In the genomic region with DNA sequence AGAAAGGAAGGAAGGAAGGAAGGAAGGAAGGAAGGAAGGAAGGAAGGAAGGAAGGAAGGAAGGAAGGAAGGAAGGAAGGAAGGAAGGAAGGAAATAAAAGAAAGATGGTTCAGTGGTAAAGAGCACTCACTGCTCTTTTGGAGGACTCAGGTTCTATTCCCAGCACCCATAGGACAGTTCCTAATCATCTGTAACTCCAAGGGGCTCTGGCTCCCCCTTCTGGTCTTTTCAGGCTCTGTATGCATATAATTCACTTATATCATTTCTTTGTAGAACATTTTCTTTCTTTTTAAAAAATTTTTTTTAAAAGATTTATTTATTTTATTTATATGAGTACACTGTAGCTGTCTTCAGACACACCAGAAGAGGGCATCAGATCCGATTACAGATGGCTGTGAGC, we compare ENCODE assay signal across 8 mouse cellular contexts. TPM values are rescaled to one million over a fixed set of nuclear protein-coding genes. Genes with fewer than 3 reads are reported as not detected.
DNase-seq lines count a peak whose midpoint lies in the region; ATAC-seq and TF ChIP-seq lines count a peak whose summit lies in the region.
"Not testable (repeated sequence)": the region's sequence is repeated elsewhere in the genome, so short reads cannot be mapped to it uniquely, and the experiment has no call there.

No protein-coding gene starts in this region.

- peak; percentile 26 for TF ChIP-seq CTCF in E14TG2a.4 (conservative IDR thresholded peaks at IDR 0.05; ENCODE audit: low read length)
- TF ChIP-seq CTCF in heart, adult 2 months (IDR thresholded peaks at IDR 0.05): peak; percentile 37
- TF ChIP-seq CTCF in kidney, adult 2 months (conservative IDR thresholded peaks at IDR 0.05; ENCODE audit: insufficient read depth, insufficient read length, low read depth, low read length): 0 out of 2 replicates have a peak, but pooled peaks have one; percentile 1
- TF ChIP-seq CTCF in liver, embryonic 14.5 days (IDR thresholded peaks at IDR 0.05; ENCODE audit: low read depth): peak; percentile 28; the same call in 1 of the 2 replicates
- peak; percentile 40 for TF ChIP-seq CTCF in stomach, postnatal 0 days (IDR thresholded peaks at IDR 0.05; ENCODE audit: low read depth)

- TF ChIP-seq POLR2A in heart, adult 2 months (IDR thresholded peaks at IDR 0.05; ENCODE audit: insufficient read depth, low read depth, low read length); kidney, adult 2 months (IDR thresholded peaks at IDR 0.05; ENCODE audit: low read depth, low read length): not testable (repeated sequence)

- intact Hi-C loops in heart, adult 2 months (cut with DNase I): not testable (repeated sequence)

- H3K36me3 ChIP-seq in E14TG2a.4 (ENCODE audit: insufficient read depth, low read length); heart, adult 2 months (ENCODE audit: control insufficient read depth, insufficient read depth, low read length); kidney, adult 2 months (ENCODE audit: control insufficient read depth, insufficient read depth, low read length); liver, embryonic 14.5 days (replicated peaks; ENCODE audit: control insufficient read depth, insufficient read depth, low read depth); stomach, postnatal 0 days (ENCODE audit: control insufficient read depth, insufficient read depth, low read length): not testable (repeated sequence)

- TF ChIP-seq EP300 in heart, adult 2 months (IDR thresholded peaks at IDR 0.05; ENCODE audit: insufficient read depth, low read depth, low read length); liver, embryonic 14.5 days (IDR thresholded peaks at IDR 0.05; ENCODE audit: low read depth); stomach, postnatal 0 days (optimal IDR thresholded peaks at IDR 0.05): not testable (repeated sequence)

- DNase-seq in B cell, adult 2 months: peak; percentile 35 to 50
- peak; percentile 59 for DNase-seq in R1 (ENCODE audit: low read depth, low spot score)
- not testable (repeated sequence) for DNase-seq in heart, adult 2 months; kidney, adult 2 months; liver, embryonic 14.5 days (ENCODE audit: low read depth in 3 of 3, low spot score in 3 of 3); stomach, postnatal 0 days (ENCODE audit: low spot score)
- peak; percentile 31 for DNase-seq in lung, postnatal 36 days

- 61% methylated on average over 1 of the region's 1 CpGs for WGBS in heart, adult 2 months
- WGBS in kidney, adult 2 months: 95% methylated on average over 1 of the region's 1 CpGs
- whole genome bisulfite sequencing in liver, embryonic 14.5 days (ENCODE audit: insufficient replicate concordance): 42% methylated on average over 1 of the region's 1 CpGs
- 95% methylated on average over 1 of the region's 1 CpGs for WGBS in stomach, postnatal 0 days

- not testable (repeated sequence) for H3K27ac ChIP-seq in heart, adult 2 months; kidney, adult 2 months (ENCODE audit: insufficient read depth, low read depth, low read length); liver, embryonic 14.5 days; stomach, postnatal 0 days (replicated peaks)

- peaks cover 39% of the 10 kb centered on the region for H3K27me3 ChIP-seq in E14TG2a.4 (ENCODE audit: insufficient read depth, low read length)
- H3K27me3 ChIP-seq in heart, adult 2 months (ENCODE audit: control insufficient read depth, insufficient read depth, low read length); kidney, adult 2 months (replicated peaks; ENCODE audit: control insufficient read depth, insufficient read depth, low read length); liver, embryonic 14.5 days (ENCODE audit: control insufficient read depth, insufficient read depth, low read length); stomach, postnatal 0 days (ENCODE audit: control insufficient read depth, insufficient read depth, low read length): not testable (repeated sequence)

- ATAC-seq in liver, embryonic 14.5 days (ENCODE audit: insufficient read depth); stomach, postnatal 0 days (ENCODE audit: low FRiP score, low TSS enrichment): not testable (repeated sequence)

- not testable (repeated sequence) for H3K4me1 ChIP-seq in E14TG2a.4 (replicated peaks; ENCODE audit: low read depth, low read length); heart, adult 2 months (ENCODE audit: control insufficient read depth, insufficient read depth, low read length); kidney, adult 2 months (ENCODE audit: control insufficient read depth, insufficient read depth, low read length); liver, embryonic 14.5 days (replicated peaks; ENCODE audit: control insufficient read depth in 2 of 2, insufficient read depth in 2 of 2, low read length in 1 of 2); stomach, postnatal 0 days (replicated peaks; ENCODE audit: control insufficient read depth, insufficient read depth)

- H3K9ac ChIP-seq in heart, adult 2 months (ENCODE audit: low read depth, low read length); liver, embryonic 14.5 days (replicated peaks); stomach, postnatal 0 days (ENCODE audit: low read length): not testable (repeated sequence)

- H3K79me2 ChIP-seq in heart, adult 2 months (replicated peaks; ENCODE audit: control insufficient read depth, insufficient read depth, low read length): not testable (repeated sequence)

- H3K9me3 ChIP-seq in E14TG2a.4 (ENCODE audit: low read length); liver, embryonic 14.5 days (ENCODE audit: control insufficient read depth, low read length); stomach, postnatal 0 days (ENCODE audit: control insufficient read depth, low read length): not testable (repeated sequence)

- H3K4me3 ChIP-seq in E14TG2a.4 (replicated peaks; ENCODE audit: low read length); heart, adult 2 months; kidney, adult 2 months (ENCODE audit: insufficient read depth, low read depth, low read length); liver, embryonic 14.5 days (ENCODE audit: insufficient read depth in 1 of 2, low read depth in 2 of 2, low read length in 2 of 2); stomach, postnatal 0 days (ENCODE audit: low read depth, low read length): not testable (repeated sequence)

- H3K4me2 ChIP-seq in liver, embryonic 14.5 days (ENCODE audit: low read depth); stomach, postnatal 0 days (replicated peaks; ENCODE audit: low read depth): not testable (repeated sequence)

RNA-seq across cellular contexts. Expression of gene Khdrbs1, which starts 20.4 kb away (rescaled TPM):
- 10 to 100 TPM; 38.1 to 41.7 TPM for total RNA-seq in heart, adult 2 months (2021)
- polyA plus RNA-seq in heart, adult 2 months (2012; rRNA removed): 11.4 and 11.7 TPM in 2 replicates
- polyA plus RNA-seq in kidney, adult 2 months (2012; rRNA removed): 16.0 TPM in 2 replicates
- 12.5 and 16.7 TPM in 2 replicates for polyA plus RNA-seq in liver, embryonic 14.5 days (2012; rRNA removed)
- polyA plus RNA-seq in liver, embryonic 14.5 days (2014; fragmentation: Nextera tagmentation; extraction: Ambion mirVana): 24.0 and 28.2 TPM in 2 replicates
- 37.7 and 38.6 TPM in 2 replicates for polyA plus RNA-seq in stomach, postnatal 0 days (2015; fragmentation: Nextera tagmentation; extraction: Ambion mirVana)

RNA-seq across cellular contexts. Expression of gene Ptp4a2, which starts 48.5 kb away (rescaled TPM):
- 100 to 1,000 TPM; 194 to 199 TPM for total RNA-seq in heart, adult 2 months (2021)
- 51.6 and 110 TPM in 2 replicates for polyA plus RNA-seq in heart, adult 2 months (2012; rRNA removed)
- polyA plus RNA-seq in kidney, adult 2 months (2012; rRNA removed): 29.9 and 41.5 TPM in 2 replicates
- polyA plus RNA-seq in liver, embryonic 14.5 days (2012; rRNA removed): 26.1 and 42.2 TPM in 2 replicates
- polyA plus RNA-seq in liver, embryonic 14.5 days (2014; fragmentation: Nextera tagmentation; extraction: Ambion mirVana): 150 and 154 TPM in 2 replicates
- 270 and 275 TPM in 2 replicates for polyA plus RNA-seq in stomach, postnatal 0 days (2015; fragmentation: Nextera tagmentation; extraction: Ambion mirVana)
